Mouse (Mus musculus) liver, embryonic 14.5 days (tissue): Measurements from ENCODE around the gene Tmem258.

Source experiments
- CTCF ChIP-seq: IDR thresholded peaks from 2 replicates; pipeline ENCODE4 v1.5.1; 2016; ENCODE audit warnings: antibody characterized with exemption, low read depth, control low read depth
- EP300 ChIP-seq: IDR thresholded peaks from 2 replicates; pipeline ENCODE4 v1.6.1; 2016; ENCODE audit warnings: antibody characterized with exemption, low read depth

DNA sequence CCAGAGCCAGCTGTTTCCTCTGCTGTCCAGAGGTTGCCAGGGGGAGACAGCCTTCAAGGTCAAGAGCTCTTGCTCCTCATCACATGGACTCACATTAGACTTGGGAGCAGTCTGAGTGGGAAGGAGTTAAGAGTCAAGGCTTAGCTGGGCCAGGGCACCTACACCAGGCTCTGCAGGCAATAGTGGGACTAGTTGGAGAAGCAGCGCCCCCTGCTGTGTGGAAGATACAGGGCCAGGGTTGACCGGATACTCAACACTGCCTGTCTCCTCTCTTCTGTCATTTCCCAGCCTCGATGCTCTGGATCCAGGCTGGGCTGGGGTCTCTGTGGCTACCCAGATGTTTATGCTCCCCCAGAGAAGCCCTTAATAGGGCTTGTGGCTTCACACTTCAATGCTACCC is 40.4 kb downstream of the Tmem258 start:
- TF ChIP-seq CTCF (peak; percentile 79), EP300 (no peak)
